Comparison of ENCODE assay signal across 8 mouse cellular contexts in genomic region chr17:14204061-14204460, GRCm38 (mm10). TPM values are rescaled to one million over a fixed set of nuclear protein-coding genes. Genes with fewer than 3 reads are reported as not detected.
DNase-seq lines count a peak whose midpoint lies in the region; ATAC-seq and TF ChIP-seq lines count a peak whose summit lies in the region.

Gene Dact2 (minus strand): TSS chr17:14204304.

- 47% methylated on average over 13 of the region's 13 CpGs for WGBS in thymus, adult 2 months
- 36% methylated on average over 13 of the region's 13 CpGs for WGBS in lung, embryonic 14.5 days

- H3K27ac ChIP-seq in thymus, adult 2 months (ENCODE audit: control insufficient read depth, insufficient read depth, low read length), result no peak within 1 kb of the TSS; the same call in 1 of the 2 replicates
- peak within 1 kb of the TSS; percentile 83 for H3K27ac ChIP-seq in lung, embryonic 14.5 days (ENCODE audit: low read depth)

- peak within 1 kb of the TSS; percentile 71 for H3K9ac ChIP-seq in lung, embryonic 14.5 days

- DNase-seq in thymus, adult 2 months, result no peak
- DNase-seq in thymus, adult 18-20 months, result no peak
- DNase-seq in frontal cortex, postnatal 25 days (ENCODE audit: low spot score in 2 of 2), result peak; percentile 47 to 56
- DNase-seq in layer of hippocampus, adult 18-20 months (ENCODE audit: low spot score in 2 of 2), result peak; percentile 37 to 74
- DNase-seq in lung, embryonic 14.5 days, result peak; percentile 65
- DNase-seq in right cerebral cortex, postnatal 36 days (ENCODE audit: low spot score in 2 of 2), result peak; percentile 71 to 81
- DNase-seq in cerebellum, postnatal 25 days, result no peak
- DNase-seq in adrenal gland, adult 2 months, result no peak

- H3K36me3 ChIP-seq in thymus, adult 2 months (ENCODE audit: control insufficient read depth, insufficient read depth, low read length), result no peaks in the 10 kb centered on the region
- H3K36me3 ChIP-seq in lung, embryonic 14.5 days (ENCODE audit: insufficient read depth), result no peaks in the 10 kb centered on the region

- no peak for TF ChIP-seq CTCF in thymus, adult 2 months (IDR thresholded peaks at IDR 0.05; ENCODE audit: borderline replicate concordance, control insufficient read depth, extremely low read depth, insufficient read depth, low read length, poor library complexity)
- TF ChIP-seq CTCF in lung, embryonic 14.5 days (IDR thresholded peaks at IDR 0.05; ENCODE audit: low read depth), result peak; percentile 55

- peak; percentile 18; the same call in 1 of the 2 replicates for ATAC-seq in lung, embryonic 14.5 days (ENCODE audit: insufficient read depth)

- no peaks in the 10 kb centered on the region for H3K4me1 ChIP-seq in thymus, adult 2 months (replicated peaks; ENCODE audit: control insufficient read depth, insufficient read depth, low read length)
- H3K4me1 ChIP-seq in lung, embryonic 14.5 days (ENCODE audit: insufficient read depth), result peaks cover 3% of the 10 kb centered on the region

- peak within 1 kb of the TSS; percentile 82 for H3K4me2 ChIP-seq in lung, embryonic 14.5 days

- H3K27me3 ChIP-seq in thymus, adult 2 months (ENCODE audit: control insufficient read depth, insufficient read depth, low read length), result peaks cover 2% of the 10 kb centered on the region; the same call in 1 of the 2 replicates
- peaks cover 46% of the 10 kb centered on the region for H3K27me3 ChIP-seq in lung, embryonic 14.5 days (ENCODE audit: insufficient read depth, low read length)

- no peaks in the 10 kb centered on the region for H3K9me3 ChIP-seq in lung, embryonic 14.5 days (ENCODE audit: low read depth, low read length)

- TF ChIP-seq POLR2A in thymus, adult 2 months (IDR thresholded peaks at IDR 0.05; ENCODE audit: control insufficient read depth, extremely low read depth, insufficient read depth, low read length, poor library complexity), result no peak

- H3K4me3 ChIP-seq in thymus, adult 2 months (ENCODE audit: control insufficient read depth, insufficient read depth, low read length), result peak within 1 kb of the TSS; percentile 32
- H3K4me3 ChIP-seq in lung, embryonic 14.5 days (ENCODE audit: low read depth, low read length), result peak within 1 kb of the TSS; percentile 63

RNA-seq across cellular contexts. Expression of gene Dact2, which starts in this region (rescaled TPM):
- 37.4 and 45.8 TPM in 2 replicates for polyA plus RNA-seq in thymus, adult 2 months (2012; rRNA removed)
- total RNA-seq in layer of hippocampus, adult 18-20 months (2021), result 10 to 100 TPM; 23.5 to 25.1 TPM
- 4.2 and 7.5 TPM in 2 replicates for polyA plus RNA-seq in lung, embryonic 14.5 days (2014; fragmentation: Nextera tagmentation; extraction: Ambion mirVana)
- 1 to 10 TPM; 1.1 to 1.9 TPM for total RNA-seq in adrenal gland, adult 2 months (2021)
- 1.6 and 4.0 TPM in 2 replicates for polyA plus RNA-seq in adrenal gland, adult 2 months (2012; rRNA removed)

Comparison
In these comparisons a context has a peak if more than half of its experiments do, and no peak if none do; other contexts are left out.
1. RNA of gene Dact2 (total RNA-seq): 23.5 to 25.1 TPM in layer of hippocampus, adult 18-20 months; 1.1 to 1.9 TPM in adrenal gland, adult 2 months; every median in the first group is over 4 times any median in the second.
2. DNase-seq: peak in frontal cortex, postnatal 25 days (2 of 2), layer of hippocampus, adult 18-20 months (2 of 2), lung, embryonic 14.5 days (single experiment) and right cerebral cortex, postnatal 36 days (2 of 2); none in thymus, adult 2 months (single experiment), thymus, adult 18-20 months (0 of 2), cerebellum, postnatal 25 days (0 of 2) and adrenal gland, adult 2 months (single experiment).